Mouse (Mus musculus): ENCODE measurements at regions not wholly inside any gene's neighbourhood (a gene's known extent, or its start where the extent isn't known, plus 50 kb on each side); places are given as distances from the start of the nearest gene placed in this dataset.

- no peak overlapping the region for H3ac ChIP-seq (ENCODE audit: control insufficient read depth, insufficient read length)
These were observed 248.6 kb upstream of the Ndst4 start for GRCm38 (mm10) chr3:125155319-125155718.

GRCm38 (mm10) chr3:125159763-125160162, 244.1 kb upstream of the Ndst4 start:
- Histone ChIP-seq H3K4me3 (no peak overlapping the region), H3ac (ENCODE audit: control insufficient read depth, insufficient read length) (no peak overlapping the region), H3K27me3 (ENCODE audit: control insufficient read depth, insufficient read depth, insufficient read length) (no peaks in the 10 kb centered on the region), H3K4me2 (ENCODE audit: low read depth) (no peak overlapping the region), H3K36me3 (ENCODE audit: control insufficient read depth, insufficient read depth) (no peaks in the 10 kb centered on the region), H3K79me2 (ENCODE audit: control insufficient read depth, insufficient read depth) (no peaks in the 10 kb centered on the region)
- TF ChIP-seq USF1 (IDR thresholded peaks at IDR 0.05; ENCODE audit: low read depth) (no peak), TCF3 (IDR thresholded peaks at IDR 0.05; ENCODE audit: insufficient read length, low read depth) (no peak), CEBPB (IDR thresholded peaks at IDR 0.05; ENCODE audit: insufficient read depth, poor library complexity, severe bottlenecking) (no peak), SRF (IDR thresholded peaks at IDR 0.05; ENCODE audit: control insufficient read depth, insufficient read length, low read depth) (no peak), MYOD1 (IDR thresholded peaks at IDR 0.05; ENCODE audit: control insufficient read depth in 1 of 3, insufficient read length in 2 of 3, low read depth in 2 of 3) (no peak), MAX (IDR thresholded peaks at IDR 0.05; ENCODE audit: low read depth) (no peak), REST (IDR thresholded peaks at IDR 0.05; ENCODE audit: insufficient read depth, insufficient read length) (no peak), TCF12 (IDR thresholded peaks at IDR 0.05; ENCODE audit: insufficient read depth, poor library complexity, severe bottlenecking) (no peak), POLR2A (IDR thresholded peaks at IDR 0.05; ENCODE audit: insufficient read length, low read depth) (no peak), MYOG (IDR thresholded peaks at IDR 0.05; ENCODE audit: control insufficient read depth in 1 of 3, insufficient read depth in 1 of 3, insufficient read length in 2 of 3, low read depth in 2 of 3) (no peak), E2F4 (IDR thresholded peaks at IDR 0.05; ENCODE audit: insufficient read depth) (no peak), POLR2AphosphoS2 (IDR thresholded peaks at IDR 0.05; ENCODE audit: insufficient read length, low read depth) (no peak)

More at GRCm38 (mm10) chr3:125155319-125155718, 248.6 kb upstream of the Ndst4 start:
- H3K79me2 ChIP-seq (ENCODE audit: control insufficient read depth, insufficient read depth) = no peaks in the 10 kb centered on the region
- H3K36me3 ChIP-seq (ENCODE audit: control insufficient read depth, insufficient read depth) = no peaks in the 10 kb centered on the region
- peak; percentile 54 for TF ChIP-seq USF1 (IDR thresholded peaks at IDR 0.05; ENCODE audit: low read depth)
- no peak for TF ChIP-seq E2F4 (IDR thresholded peaks at IDR 0.05; ENCODE audit: insufficient read depth)
- no peak overlapping the region for H3K4me3 ChIP-seq
- H3K27me3 ChIP-seq (ENCODE audit: control insufficient read depth, insufficient read depth, insufficient read length) = no peaks in the 10 kb centered on the region
- no peak overlapping the region for H3K4me2 ChIP-seq (ENCODE audit: low read depth)

GRCm38 (mm10) chr3:125190571-125190970, 213.3 kb upstream of the Ndst4 start:
- Histone ChIP-seq H3K36me3 (ENCODE audit: control insufficient read depth, insufficient read depth) (no peaks in the 10 kb centered on the region), H3K27me3 (ENCODE audit: control insufficient read depth, insufficient read depth, insufficient read length) (no peaks in the 10 kb centered on the region)
- TF ChIP-seq MYOG (IDR thresholded peaks at IDR 0.05; ENCODE audit: control insufficient read depth in 1 of 3, insufficient read depth in 1 of 3, insufficient read length in 2 of 3, low read depth in 2 of 3) (no peak), E2F4 (IDR thresholded peaks at IDR 0.05; ENCODE audit: insufficient read depth) (no peak), CEBPB (IDR thresholded peaks at IDR 0.05; ENCODE audit: insufficient read depth, poor library complexity, severe bottlenecking) (no peak), USF1 (IDR thresholded peaks at IDR 0.05; ENCODE audit: low read depth) (no peak), POLR2A (IDR thresholded peaks at IDR 0.05; ENCODE audit: insufficient read length, low read depth) (no peak), MYOD1 (IDR thresholded peaks at IDR 0.05; ENCODE audit: control insufficient read depth in 1 of 3, insufficient read length in 2 of 3, low read depth in 2 of 3) (no peak), MAX (IDR thresholded peaks at IDR 0.05; ENCODE audit: low read depth) (no peak), SRF (IDR thresholded peaks at IDR 0.05; ENCODE audit: control insufficient read depth, insufficient read length, low read depth) (no peak), POLR2AphosphoS2 (IDR thresholded peaks at IDR 0.05; ENCODE audit: insufficient read length, low read depth) (no peak), REST (IDR thresholded peaks at IDR 0.05; ENCODE audit: insufficient read depth, insufficient read length) (no peak), TCF3 (IDR thresholded peaks at IDR 0.05; ENCODE audit: insufficient read length, low read depth) (no peak), TCF12 (IDR thresholded peaks at IDR 0.05; ENCODE audit: insufficient read depth, poor library complexity, severe bottlenecking) (no peak)

GRCm38 (mm10) chr3:125220913-125221312, 183.0 kb upstream of the Ndst4 start:
- Histone ChIP-seq H3K36me3 (ENCODE audit: control insufficient read depth, insufficient read depth) (no peaks in the 10 kb centered on the region), H3K4me2 (ENCODE audit: low read depth) (no peak overlapping the region), H3ac (ENCODE audit: control insufficient read depth, insufficient read length) (no peak overlapping the region), H3K4me3 (no peak overlapping the region), H3K79me2 (ENCODE audit: control insufficient read depth, insufficient read depth) (no peaks in the 10 kb centered on the region), H3K27me3 (ENCODE audit: control insufficient read depth, insufficient read depth, insufficient read length) (no peaks in the 10 kb centered on the region)
- TF ChIP-seq MYOG (IDR thresholded peaks at IDR 0.05; ENCODE audit: control insufficient read depth in 1 of 3, insufficient read depth in 1 of 3, insufficient read length in 2 of 3, low read depth in 2 of 3) (no peak), MYOD1 (IDR thresholded peaks at IDR 0.05; ENCODE audit: control insufficient read depth in 1 of 3, insufficient read length in 2 of 3, low read depth in 2 of 3) (no peak), CEBPB (IDR thresholded peaks at IDR 0.05; ENCODE audit: insufficient read depth, poor library complexity, severe bottlenecking) (no peak), POLR2A (IDR thresholded peaks at IDR 0.05; ENCODE audit: insufficient read length, low read depth) (no peak), TCF3 (IDR thresholded peaks at IDR 0.05; ENCODE audit: insufficient read length, low read depth) (no peak), POLR2AphosphoS2 (IDR thresholded peaks at IDR 0.05; ENCODE audit: insufficient read length, low read depth) (no peak), USF1 (IDR thresholded peaks at IDR 0.05; ENCODE audit: low read depth) (no peak), E2F4 (IDR thresholded peaks at IDR 0.05; ENCODE audit: insufficient read depth) (no peak), TCF12 (IDR thresholded peaks at IDR 0.05; ENCODE audit: insufficient read depth, poor library complexity, severe bottlenecking) (no peak), SRF (IDR thresholded peaks at IDR 0.05; ENCODE audit: control insufficient read depth, insufficient read length, low read depth) (no peak), MAX (IDR thresholded peaks at IDR 0.05; ENCODE audit: low read depth) (no peak), REST (IDR thresholded peaks at IDR 0.05; ENCODE audit: insufficient read depth, insufficient read length) (no peak)

More at GRCm38 (mm10) chr3:125190571-125190970, 213.3 kb upstream of the Ndst4 start:
- Histone ChIP-seq H3ac (ENCODE audit: control insufficient read depth, insufficient read length) (no peak overlapping the region), H3K4me2 (ENCODE audit: low read depth) (no peak overlapping the region), H3K79me2 (ENCODE audit: control insufficient read depth, insufficient read depth) (no peaks in the 10 kb centered on the region), H3K4me3 (no peak overlapping the region)

- Histone ChIP-seq H3K36me3 (ENCODE audit: control insufficient read depth, insufficient read depth) (no peaks in the 10 kb centered on the region), H3K79me2 (ENCODE audit: control insufficient read depth, insufficient read depth) (no peaks in the 10 kb centered on the region), H3ac (ENCODE audit: control insufficient read depth, insufficient read length) (no peak overlapping the region), H3K27me3 (ENCODE audit: control insufficient read depth, insufficient read depth, insufficient read length) (no peaks in the 10 kb centered on the region), H3K4me2 (ENCODE audit: low read depth) (no peak overlapping the region), H3K4me3 (no peak overlapping the region)
- TF ChIP-seq SRF (IDR thresholded peaks at IDR 0.05; ENCODE audit: control insufficient read depth, insufficient read length, low read depth) (no peak), POLR2AphosphoS2 (IDR thresholded peaks at IDR 0.05; ENCODE audit: insufficient read length, low read depth) (no peak), E2F4 (IDR thresholded peaks at IDR 0.05; ENCODE audit: insufficient read depth) (no peak), POLR2A (IDR thresholded peaks at IDR 0.05; ENCODE audit: insufficient read length, low read depth) (no peak), MYOG (IDR thresholded peaks at IDR 0.05; ENCODE audit: control insufficient read depth in 1 of 3, insufficient read depth in 1 of 3, insufficient read length in 2 of 3, low read depth in 2 of 3) (no peak), CEBPB (IDR thresholded peaks at IDR 0.05; ENCODE audit: insufficient read depth, poor library complexity, severe bottlenecking) (no peak), MYOD1 (IDR thresholded peaks at IDR 0.05; ENCODE audit: control insufficient read depth in 1 of 3, insufficient read length in 2 of 3, low read depth in 2 of 3) (no peak), MAX (IDR thresholded peaks at IDR 0.05; ENCODE audit: low read depth) (no peak)
These were observed 152.8 kb upstream of the Ndst4 start for GRCm38 (mm10) chr3:125251124-125251523.
